Mouse (Mus musculus): ENCODE measurements around the gene Lsamp.

Gene Lsamp

GRCm38 (mm10) chr16:42123826-42124225 lies 2139.7 kb downstream of the Lsamp start:
- DNase-seq: no peak

GRCm38 (mm10) chr16:42126061-42126460 lies 2141.9 kb downstream of the Lsamp start:
- no peak for DNase-seq

GRCm38 (mm10) chr16:42147164-42147563 lies 2163.0 kb downstream of the Lsamp start:
- no peak for DNase-seq

- no peak for DNase-seq
Observed at GRCm38 (mm10) chr16:42149216-42149942, 2165.2 kb downstream of the Lsamp start.

GRCm38 (mm10) chr16:42152640-42153039 lies 2168.5 kb downstream of the Lsamp start:
- no peak for DNase-seq

GRCm38 (mm10) chr16:42157816-42158215 lies 2173.7 kb downstream of the Lsamp start:
- DNase-seq: no peak

GRCm38 (mm10) chr16:42164941-42165340 lies 2180.8 kb downstream of the Lsamp start:
- DNase-seq: peak; percentile 89

- peak; percentile 39 for DNase-seq
Observed at GRCm38 (mm10) chr16:42168292-42168691, 2184.1 kb downstream of the Lsamp start.

GRCm38 (mm10) chr16:42169447-42170140 lies 2185.4 kb downstream of the Lsamp start:
- DNase-seq: peak; percentile 77

GRCm38 (mm10) chr16:42172476-42172875 lies 2188.3 kb downstream of the Lsamp start:
- DNase-seq: peak; percentile 83

- DNase-seq: no peak
Observed at GRCm38 (mm10) chr16:42178866-42179265, 2194.7 kb downstream of the Lsamp start.

GRCm38 (mm10) chr16:42180025-42180424 lies 2195.9 kb downstream of the Lsamp start:
- DNase-seq: no peak

GRCm38 (mm10) chr16:42180473-42180872 lies 2196.3 kb downstream of the Lsamp start:
- DNase-seq: no peak

GRCm38 (mm10) chr16:42189431-42190081 lies 2205.4 kb downstream of the Lsamp start:
- DNase-seq: no peak

- DNase-seq: peak; percentile 90
Observed at GRCm38 (mm10) chr16:42190114-42191045, 2206.2 kb downstream of the Lsamp start.

Data from lung, postnatal 36 days (tissue).